Mouse (Mus musculus) MEL-GATA-1-ER (cell line): ENCODE measurements around the gene Krtap3-2.
"Not testable (repeated sequence)": the region's sequence is repeated elsewhere in the genome, so short reads cannot be mapped to it uniquely, and the experiment has no call there.

ENCODE experiments used
- DNase-seq: peaks from one replicate; pipeline ENCODE4 v3.0.0-alpha.2; 2012; ENCODE audit warnings: low read depth; ENCODE audit errors: extremely low read depth

Gene Krtap3-2

DNA sequence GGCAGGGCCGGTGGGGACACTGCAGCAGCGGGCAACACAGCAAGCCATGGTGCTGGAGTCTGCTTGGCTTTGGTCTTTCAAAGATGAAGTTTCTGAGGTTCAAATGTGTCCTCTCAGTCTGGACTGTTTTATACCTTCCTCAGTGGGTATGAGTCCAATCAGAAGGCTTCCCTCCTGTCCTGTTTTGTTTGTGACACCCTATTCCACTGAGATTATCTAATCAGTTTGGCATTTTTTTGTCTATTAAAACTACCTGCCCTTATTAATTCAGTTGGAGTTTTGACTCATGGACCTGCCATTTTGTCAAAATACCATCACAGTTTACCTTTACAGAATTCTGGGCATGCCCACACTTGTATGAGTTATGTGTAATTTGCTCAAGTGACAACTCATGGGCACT, at the start of gene Krtap3-2:
Krtap3-2 (minus strand) TSS at position 101 of the 400 bp plus-strand sequence.
- no peak for DNase-seq

DNA sequence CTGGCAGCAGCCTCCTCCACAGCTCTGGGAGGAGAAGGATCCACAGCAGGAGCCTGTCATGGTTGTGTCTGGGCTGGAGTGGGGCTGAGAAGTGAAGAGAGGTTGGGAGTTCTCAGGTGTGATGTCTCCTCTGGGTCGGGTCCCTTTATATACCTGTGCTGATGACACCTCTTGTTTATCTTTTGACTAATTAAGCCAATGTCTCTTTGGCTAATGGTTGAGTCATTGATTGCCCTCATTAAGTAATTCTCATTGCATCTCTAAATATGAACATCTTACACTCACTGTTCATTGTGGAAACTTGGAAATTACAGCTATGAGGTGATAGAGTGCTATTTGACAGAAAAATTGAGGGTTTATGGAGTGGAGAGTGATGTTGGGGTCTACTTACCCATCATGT, 46.6 kb upstream of the Krtap3-2 start, which contains the start of gene Gm11938:
Gm11938 (minus strand) TSS at position 101 of the 400 bp plus-strand sequence.
- not testable (repeated sequence) for DNase-seq

DNA sequence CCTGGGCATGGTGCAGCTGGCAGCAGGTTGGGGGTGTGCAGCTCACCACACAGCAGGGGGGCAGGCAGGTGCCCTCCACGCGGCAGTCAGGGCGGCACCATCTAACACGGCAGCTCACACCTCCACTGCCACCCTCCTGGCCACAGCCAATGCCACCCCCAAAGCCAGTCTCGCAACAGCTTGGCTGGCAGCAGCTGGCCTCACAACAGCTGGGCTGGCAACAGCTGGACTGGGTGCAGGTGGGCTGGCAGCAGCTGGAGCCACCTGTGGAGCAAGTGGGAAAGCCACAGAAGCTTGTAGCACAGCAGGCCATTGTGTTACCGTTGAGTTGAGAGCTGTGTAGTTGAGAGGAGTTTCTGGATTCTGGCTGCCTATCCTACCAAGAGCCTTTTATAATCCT, 41.1 kb upstream of the Krtap3-2 start, which contains the start of gene Krtap9-3:
Krtap9-3 (minus strand) TSS at position 364 of the 400 bp plus-strand sequence.
- not testable (repeated sequence) for DNase-seq

DNA sequence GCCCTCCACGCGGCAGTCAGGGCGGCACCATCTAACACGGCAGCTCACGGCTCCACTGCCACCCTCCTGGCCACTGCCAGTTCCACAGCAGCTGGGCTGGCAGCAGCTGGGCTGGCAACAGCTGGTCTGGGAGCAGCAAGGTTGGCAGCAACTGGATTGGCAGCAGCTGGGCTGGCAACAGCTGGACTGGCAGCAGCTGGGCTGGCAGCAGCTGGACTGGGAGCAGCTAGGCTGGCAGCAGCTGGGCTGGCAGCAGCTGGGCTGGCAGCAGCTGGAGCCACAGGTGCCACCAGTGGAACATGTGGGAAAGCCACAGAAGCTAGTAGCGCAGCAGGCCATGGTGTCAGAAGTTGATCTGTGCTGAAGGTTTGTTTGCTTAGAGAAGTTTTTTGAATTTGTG, 34.3 kb upstream of the Krtap3-2 start, which contains the start of gene Krtap1-3:
Krtap1-3 (minus strand) TSS at position 359 of the 400 bp plus-strand sequence.
- no peak for DNase-seq

DNA sequence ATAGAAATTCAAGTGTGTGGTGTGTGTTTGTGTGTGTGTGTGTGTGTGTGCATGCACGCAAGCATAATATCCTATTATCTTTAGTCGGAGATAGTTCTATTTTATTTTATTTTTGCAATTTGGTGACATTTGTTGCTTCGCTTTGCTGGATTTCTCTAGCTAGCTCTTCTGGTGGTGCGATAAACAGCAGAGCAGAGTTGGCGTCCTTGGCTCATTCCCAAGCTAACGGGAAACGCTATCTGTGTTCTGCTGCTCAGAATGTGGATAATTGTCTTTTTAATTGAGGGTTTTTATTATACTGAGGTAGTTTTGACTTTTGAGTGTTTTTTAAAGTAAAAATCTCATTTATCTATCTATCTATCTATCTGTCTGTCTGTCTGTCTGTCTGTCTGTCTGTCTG, 28.4 kb upstream of the Krtap3-2 start:
- no peak for DNase-seq

DNA sequence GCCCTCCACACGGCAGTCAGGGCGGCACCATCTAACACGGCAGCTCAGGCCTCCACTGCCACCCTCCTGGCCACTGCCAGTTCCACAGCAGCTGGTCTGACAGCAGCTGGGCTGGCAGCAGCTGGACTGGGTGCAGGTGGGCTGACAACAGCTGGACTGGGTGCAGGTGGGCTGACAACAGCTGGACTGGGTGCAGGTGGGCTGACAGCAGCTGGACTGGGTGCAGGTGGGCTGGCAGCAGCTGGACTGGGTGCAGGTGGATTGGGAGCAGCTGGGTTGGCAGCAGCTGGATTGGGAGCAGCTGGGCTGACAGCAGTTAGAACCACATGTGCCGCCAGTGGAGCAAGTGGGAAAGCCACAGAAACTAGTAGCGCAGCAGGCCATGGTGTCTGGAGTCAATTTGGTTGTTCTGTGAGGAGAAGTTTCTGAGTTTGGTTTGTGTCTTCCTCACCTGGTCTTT, 26.6 kb upstream of the Krtap3-2 start, which contains the start of gene Krtap1-4:
Krtap1-4 (minus strand) TSS at position 410 of the 460 bp plus-strand sequence.
- no peak for DNase-seq

DNA sequence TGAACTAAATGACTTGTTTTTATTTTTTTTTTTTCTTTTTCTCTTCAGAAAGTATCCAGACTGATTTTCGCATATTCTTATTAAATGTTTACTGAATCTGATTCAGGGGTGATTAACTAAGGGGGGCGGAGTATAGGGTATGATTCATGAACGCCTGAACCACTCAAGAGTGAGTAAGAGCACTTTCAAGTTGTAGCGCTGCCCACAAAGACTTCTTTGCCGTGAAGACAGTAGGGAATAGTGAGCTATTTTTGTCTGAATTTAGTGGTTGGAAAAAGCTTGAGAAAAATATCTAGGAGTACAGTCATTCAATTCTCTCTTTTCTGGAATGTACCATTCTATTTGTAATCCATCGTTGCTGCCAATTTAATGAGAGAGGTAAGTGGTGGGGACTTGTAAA, 24.9 kb upstream of the Krtap3-2 start:
- DNase-seq: no peak

DNA sequence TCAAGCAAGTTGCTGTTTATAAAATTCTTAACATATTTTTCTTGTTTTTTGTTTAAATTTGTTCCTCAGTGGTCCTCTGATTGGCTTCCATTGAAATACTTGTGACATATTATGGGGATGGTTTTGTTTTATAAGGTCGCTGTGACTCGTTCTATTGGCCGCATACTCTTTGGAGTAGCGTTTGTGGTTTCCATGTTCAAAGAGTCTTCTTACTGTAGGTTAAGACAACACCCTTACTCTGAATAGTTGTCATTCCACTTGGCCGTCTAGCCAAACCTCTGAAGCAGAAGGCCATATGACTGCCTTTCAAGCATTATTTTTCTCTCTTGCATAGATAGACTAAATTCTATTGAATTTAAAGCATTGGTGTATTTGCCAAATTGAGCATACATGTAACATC, 24.4 kb upstream of the Krtap3-2 start:
- no peak for DNase-seq

DNA sequence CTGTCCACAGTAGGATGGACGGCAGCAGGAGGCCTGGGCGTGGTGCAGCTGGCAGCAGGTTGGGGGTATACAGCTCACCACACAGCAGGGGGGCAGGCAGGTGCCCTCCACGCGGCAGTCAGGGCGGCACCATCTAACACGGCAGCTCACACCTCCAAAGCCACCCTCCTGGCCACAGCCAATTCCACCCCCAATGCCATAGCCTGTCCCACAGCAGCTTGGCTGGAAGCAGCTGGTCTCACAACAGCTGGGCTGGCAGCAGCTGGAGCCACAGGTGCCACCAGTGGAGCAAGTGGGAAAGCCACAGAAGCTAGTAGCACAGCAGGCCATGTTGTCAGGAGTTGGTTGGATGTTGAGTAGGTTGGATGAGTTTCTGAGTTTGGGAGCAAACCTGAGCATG, 24.0 kb upstream of the Krtap3-2 start, which contains the start of gene Krtap1-5:
Krtap1-5 (minus strand) TSS at position 381 of the 400 bp plus-strand sequence.
- DNase-seq: no peak

DNA sequence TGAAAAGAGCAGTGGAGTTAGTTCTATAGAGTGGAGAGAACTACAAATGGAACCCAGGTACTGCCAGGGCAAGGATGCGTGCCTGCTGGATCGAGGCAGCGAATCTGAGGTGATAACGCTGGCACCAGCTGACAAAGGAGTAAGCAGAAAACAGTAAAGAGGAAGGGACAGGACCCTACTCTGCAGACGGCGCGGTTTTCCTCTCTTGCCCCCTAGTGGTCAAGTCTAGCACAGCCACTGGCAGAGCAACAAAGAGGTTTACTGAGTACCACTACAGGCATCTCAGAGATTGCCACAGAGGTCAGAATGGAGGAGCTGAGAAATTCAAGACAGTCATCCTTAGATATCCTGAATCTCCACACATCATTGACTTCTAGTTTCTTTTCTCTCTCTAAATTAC, 17.5 kb upstream of the Krtap3-2 start:
- DNase-seq: no peak

DNA sequence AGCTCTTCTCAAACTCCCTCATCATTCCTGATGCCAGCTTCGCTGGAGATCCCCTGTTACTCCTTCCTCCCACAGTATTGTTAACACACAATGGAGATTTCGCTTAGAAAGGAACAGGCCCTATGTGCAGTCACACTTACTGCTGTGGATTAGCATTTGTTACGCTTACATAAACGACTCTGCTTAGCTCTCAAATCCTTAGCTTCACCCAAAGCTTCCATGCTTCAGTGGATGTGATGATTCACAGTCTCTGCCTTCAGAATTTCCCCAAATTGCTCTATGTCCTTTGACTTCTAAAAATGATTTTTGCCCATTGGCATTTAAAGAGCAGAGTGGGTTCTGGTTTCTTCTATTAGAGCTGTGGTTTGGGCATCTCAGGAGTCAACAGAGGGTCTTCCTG, 16.5 kb upstream of the Krtap3-2 start:
- DNase-seq: no peak

DNA sequence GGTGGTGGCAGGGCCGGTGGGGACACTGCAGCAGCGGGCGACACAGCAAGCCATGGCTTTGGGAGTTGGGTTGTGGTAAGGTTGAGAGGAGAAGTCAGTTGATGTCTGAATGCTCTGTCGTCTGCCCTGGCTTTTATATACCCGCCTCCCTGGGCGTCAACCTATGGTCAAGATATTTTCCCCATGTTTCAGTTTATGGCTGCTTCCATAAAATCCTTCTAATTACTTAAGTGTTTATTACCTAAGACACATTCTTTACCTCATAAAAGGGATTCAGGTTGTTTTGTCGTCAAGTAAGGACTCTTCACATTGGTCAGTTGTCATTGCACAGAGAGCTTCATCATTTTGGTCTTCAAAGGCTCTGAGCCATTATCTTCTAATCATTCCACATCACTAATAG, 9.9 kb upstream of the Krtap3-2 start, which contains the start of gene Krtap3-1:
Krtap3-1 (minus strand) TSS at position 101 of the 400 bp plus-strand sequence.
- no peak for DNase-seq

DNA sequence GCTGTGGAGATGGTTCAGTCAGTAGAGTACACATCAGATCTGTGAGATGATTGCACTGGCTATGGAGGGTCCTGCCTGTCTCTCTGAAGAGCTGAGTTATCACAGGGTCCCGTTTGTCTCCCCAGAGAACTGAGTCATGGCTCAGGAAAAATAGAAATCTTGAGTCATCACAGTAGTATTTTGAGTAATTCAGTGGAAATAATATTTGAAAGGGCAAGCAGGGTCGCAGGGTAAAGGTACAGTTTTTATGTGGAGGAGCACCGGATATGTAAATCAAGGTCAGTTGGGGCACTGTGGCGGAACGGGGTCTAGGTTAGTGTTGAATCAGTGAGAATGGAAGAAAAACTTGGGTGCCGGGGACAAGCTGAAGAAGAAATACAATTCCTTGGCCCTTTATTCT, 5.9 kb upstream of the Krtap3-2 start:
- no peak for DNase-seq

DNA sequence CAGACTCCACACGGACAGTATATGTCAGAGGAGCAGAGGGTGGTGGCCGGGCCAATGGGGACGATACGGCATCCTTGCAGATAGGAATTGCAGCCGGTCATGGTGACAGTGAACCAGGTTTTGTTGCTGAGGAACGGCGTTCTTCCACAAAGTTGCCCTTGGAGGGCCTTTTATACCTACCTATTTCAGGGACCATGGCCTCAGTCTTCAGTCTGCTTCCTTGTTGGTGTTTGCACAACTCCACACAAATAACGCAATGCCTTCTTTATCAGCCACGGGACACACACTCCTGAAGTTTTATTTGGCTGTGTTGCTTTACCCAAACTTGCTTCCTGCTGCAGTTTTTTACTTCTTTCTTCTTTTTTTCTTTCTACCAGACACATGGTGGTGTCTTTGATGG, 2.7 kb upstream of the Krtap3-2 start, which contains the start of gene Gm11939:
Gm11939 (minus strand) TSS at position 101 of the 400 bp plus-strand sequence.
- DNase-seq: no peak

DNA sequence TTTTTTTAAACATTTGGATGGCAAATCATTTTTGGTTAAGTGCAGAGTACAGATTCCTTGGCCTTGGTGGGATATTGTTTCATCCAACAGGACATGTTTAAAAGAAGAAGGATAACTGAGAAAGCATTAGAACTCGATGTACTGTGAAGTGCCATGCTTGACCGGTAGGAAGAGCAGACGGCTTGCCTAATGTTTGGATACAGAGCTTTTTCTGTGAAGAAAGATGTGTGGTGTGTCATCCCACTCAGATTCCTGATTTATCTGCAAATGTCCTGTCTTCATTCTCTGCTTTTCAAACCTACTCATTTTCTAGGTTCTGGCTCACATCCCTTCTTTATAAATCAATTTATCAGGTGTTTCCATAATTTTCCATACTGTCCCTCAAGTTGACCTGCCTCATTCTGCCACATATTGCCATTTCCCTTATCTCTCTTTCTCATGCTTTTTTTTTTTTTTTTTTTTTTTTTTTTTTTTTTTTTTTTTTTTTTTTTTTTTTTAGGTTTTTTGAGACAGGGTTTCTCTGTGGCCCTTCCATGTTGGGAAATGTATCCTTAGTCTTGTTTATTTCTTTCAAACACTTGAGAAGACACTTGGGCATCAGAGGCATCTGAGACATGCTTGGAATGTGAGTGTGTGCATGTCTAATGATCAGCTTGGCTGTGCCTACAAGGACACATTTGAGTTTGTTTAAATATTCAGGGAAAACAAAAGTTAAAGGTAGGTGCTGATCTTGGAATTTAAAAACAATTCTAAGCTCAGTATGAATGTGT, 1.5 kb upstream of the Krtap3-2 start:
- DNase-seq: no peak

DNA sequence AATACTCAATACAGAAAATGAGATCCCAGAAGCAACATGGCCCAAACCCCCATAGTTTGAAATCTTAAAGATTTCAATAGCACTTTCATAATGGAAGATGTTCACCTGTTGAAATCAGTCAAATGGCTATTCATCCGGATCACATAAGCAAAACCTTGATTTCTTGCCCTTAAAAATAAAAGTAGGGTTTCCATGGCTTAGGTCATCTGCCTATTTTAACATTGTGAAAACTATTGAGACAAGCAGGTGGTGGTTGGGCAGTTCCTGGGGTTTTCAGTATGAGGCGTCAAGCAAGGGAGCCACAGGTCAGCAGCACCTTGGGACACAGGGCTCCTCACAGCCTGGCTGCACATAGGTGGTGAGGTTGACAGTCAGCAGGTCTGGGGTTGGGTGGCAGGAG, 458 bp downstream of the Krtap3-2 start:
- no peak for DNase-seq

DNA sequence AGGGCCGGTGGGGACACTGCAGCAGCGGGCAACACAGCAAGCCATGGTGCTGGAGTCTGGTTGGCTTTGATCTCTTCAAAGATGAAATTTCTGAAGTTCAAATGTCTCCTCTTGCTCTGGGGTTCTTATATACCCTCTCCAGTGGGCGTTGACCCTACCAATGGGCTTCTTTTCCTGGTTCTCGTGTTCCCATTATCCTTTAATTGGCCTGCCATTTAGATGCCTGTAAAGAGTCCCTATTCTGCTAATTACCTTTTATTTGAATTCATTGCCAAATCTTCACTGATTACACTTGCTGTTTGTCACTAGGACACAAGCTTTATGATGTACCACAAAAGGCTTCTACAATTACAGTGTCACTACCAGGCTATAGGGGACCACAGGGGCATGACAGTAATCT, 5.9 kb downstream of the Krtap3-2 start, which contains the start of gene Krtap3-3:
Krtap3-3 (minus strand) TSS at position 101 of the 400 bp plus-strand sequence.
- DNase-seq: no peak

DNA sequence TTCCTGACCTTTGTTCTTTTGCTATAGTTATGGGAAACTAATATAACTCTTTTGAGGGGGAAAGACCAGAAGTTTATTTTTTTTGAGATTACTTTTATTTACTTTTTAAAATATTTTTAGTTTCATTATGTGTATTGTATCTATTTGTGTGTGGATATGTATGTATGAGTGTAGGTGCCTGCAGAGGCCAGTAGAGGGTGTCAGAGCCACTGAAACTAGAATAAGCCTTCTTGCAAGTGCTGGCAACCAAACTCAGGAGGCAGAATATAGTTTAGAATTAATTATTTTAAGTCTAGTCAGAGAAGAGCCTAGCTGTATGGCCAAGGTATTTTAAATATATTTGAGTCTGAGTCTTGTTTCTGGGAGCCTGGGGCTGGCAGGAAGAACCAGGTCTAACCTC, 8.8 kb downstream of the Krtap3-2 start:
- no peak for DNase-seq

DNA sequence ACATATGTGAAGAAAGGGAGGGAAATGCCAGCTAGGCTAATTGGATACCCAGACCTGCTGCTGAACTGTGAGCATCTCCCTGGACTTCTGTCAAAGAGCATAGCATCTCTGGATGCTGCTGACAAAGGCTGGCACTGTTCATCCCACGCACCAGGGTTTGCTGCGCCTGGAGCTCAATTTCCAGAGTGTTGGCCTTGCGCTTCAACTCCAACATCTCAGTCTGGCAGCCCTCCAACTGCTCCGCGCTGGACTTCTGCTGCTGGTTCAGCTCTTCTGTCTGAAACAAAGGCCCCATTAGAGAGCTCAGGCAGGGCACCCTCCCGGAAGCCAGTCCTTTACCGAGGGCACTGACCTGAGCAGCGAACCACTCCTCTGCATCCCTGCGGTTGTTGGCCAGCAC, 16.9 kb downstream of the Krtap3-2 start:
- DNase-seq: no peak

DNA sequence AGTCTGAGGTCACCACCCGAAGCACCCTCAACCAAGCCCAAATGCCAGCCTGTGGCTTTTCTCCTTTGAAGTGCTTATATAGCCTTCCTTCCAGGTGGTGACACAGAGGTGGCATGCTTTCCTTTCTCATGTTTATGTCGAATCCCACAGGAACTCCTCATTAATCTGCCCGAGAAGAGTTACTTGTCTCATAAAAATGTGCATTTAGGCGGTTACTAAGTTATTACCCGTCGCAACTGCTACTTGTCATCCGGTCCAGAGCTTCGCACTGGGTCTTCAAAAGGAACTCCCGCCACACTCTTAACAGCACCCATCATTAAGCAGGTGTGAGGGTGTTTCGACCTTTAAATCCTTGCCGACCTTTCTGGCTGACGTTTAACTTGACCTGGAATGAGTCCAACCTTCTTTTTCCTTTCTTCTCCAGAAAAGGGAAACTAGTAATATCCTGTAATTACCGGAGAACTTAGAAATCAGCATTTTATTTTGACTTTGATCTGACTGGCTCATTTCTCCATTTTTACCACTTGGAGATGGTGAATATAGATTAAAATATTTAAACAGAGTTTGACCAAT, 35.3 kb downstream of the Krtap3-2 start, which contains the start of gene Krt39:
Krt39 (minus strand) TSS at position 51 of the 573 bp plus-strand sequence.
- no peak for DNase-seq

DNA sequence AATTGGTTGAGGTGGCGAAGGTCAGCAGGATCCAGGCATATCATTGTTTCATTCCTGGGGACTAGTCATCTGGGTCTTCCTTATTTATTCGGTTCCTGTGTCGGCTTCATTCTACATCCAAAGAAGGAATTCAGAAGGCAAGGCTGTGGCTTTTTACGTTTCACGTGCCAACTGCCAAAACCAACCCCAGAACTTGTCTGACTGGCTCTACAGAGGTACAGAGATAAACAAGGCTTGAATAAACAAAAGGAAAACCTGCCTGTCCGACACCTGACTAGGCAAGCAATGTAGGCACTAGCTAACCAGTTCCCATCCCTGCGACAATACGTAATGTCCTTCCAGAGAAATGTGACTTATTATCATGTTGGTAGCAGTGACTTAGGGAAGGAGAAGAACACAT, 42.6 kb downstream of the Krtap3-2 start:
- DNase-seq: no peak
